Mouse (Mus musculus): ENCODE data around the gene Cdc123.

Gene Cdc123

GRCm38 (mm10) chr2:5844873-5845631, at the start of gene Cdc123, which contains the start of gene Nudt5:
Gene Cdc123 (minus strand): TSS chr2:5845164.
Gene Nudt5 (plus strand): TSS chr2:5845019.
- peak; percentile 97 for DNase-seq (ENCODE audit: low read depth, low spot score)

GRCm38 (mm10) chr2:5894296-5894695, 49.3 kb upstream of the Cdc123 start:
- peak; percentile 37 for DNase-seq (ENCODE audit: low read depth, low spot score)

GRCm38 (mm10) chr2:5889412-5889811, 44.4 kb upstream of the Cdc123 start:
- no peak for DNase-seq (ENCODE audit: low read depth, low spot score)

- no peak for DNase-seq (ENCODE audit: low read depth, low spot score)
Measured at GRCm38 (mm10) chr2:5888865-5889264, 43.9 kb upstream of the Cdc123 start.

- no peak for DNase-seq (ENCODE audit: low read depth, low spot score)
Measured at GRCm38 (mm10) chr2:5877446-5877845, 32.5 kb upstream of the Cdc123 start.

- no peak for DNase-seq (ENCODE audit: low read depth, low spot score)
Measured at GRCm38 (mm10) chr2:5869746-5870145, 24.8 kb upstream of the Cdc123 start.

- DNase-seq (ENCODE audit: low read depth, low spot score) = no peak
Measured at GRCm38 (mm10) chr2:5867681-5868080, 22.7 kb upstream of the Cdc123 start.

- DNase-seq (ENCODE audit: low read depth, low spot score) = no peak
Measured at GRCm38 (mm10) chr2:5862834-5863233, 17.9 kb upstream of the Cdc123 start, which contains the start of gene Gm13199. Gene Gm13199 (minus strand): TSS chr2:5862934.

GRCm38 (mm10) chr2:5851866-5852265, 6.9 kb upstream of the Cdc123 start:
- DNase-seq (ENCODE audit: low read depth, low spot score) = no peak

- no peak for DNase-seq (ENCODE audit: low read depth, low spot score)
Measured at GRCm38 (mm10) chr2:5851116-5851515, 6.2 kb upstream of the Cdc123 start.

- DNase-seq (ENCODE audit: low read depth, low spot score) = peak; percentile 37
Measured at GRCm38 (mm10) chr2:5845826-5846225, 862 bp upstream of the Cdc123 start.

GRCm38 (mm10) chr2:5844181-5844872, 637 bp downstream of the Cdc123 start:
- DNase-seq (ENCODE audit: low read depth, low spot score) = no peak

GRCm38 (mm10) chr2:5840815-5841214, 4.1 kb downstream of the Cdc123 start:
- peak; percentile 82 for DNase-seq (ENCODE audit: low read depth, low spot score)

GRCm38 (mm10) chr2:5825265-5825913, 19.6 kb downstream of the Cdc123 start:
- DNase-seq (ENCODE audit: low read depth, low spot score) = no peak

- peak; percentile 45 for DNase-seq (ENCODE audit: low read depth, low spot score)
Measured at GRCm38 (mm10) chr2:5824685-5825084, 20.3 kb downstream of the Cdc123 start.

- peak; percentile 48 for DNase-seq (ENCODE audit: low read depth, low spot score)
Measured at GRCm38 (mm10) chr2:5824213-5824612, 20.8 kb downstream of the Cdc123 start.

- no peak for DNase-seq (ENCODE audit: low read depth, low spot score)
Measured at GRCm38 (mm10) chr2:5822449-5822848, 22.5 kb downstream of the Cdc123 start.

GRCm38 (mm10) chr2:5821264-5821663, 23.7 kb downstream of the Cdc123 start:
- no peak for DNase-seq (ENCODE audit: low read depth, low spot score)

GRCm38 (mm10) chr2:5811235-5811782, 33.7 kb downstream of the Cdc123 start:
- DNase-seq (ENCODE audit: low read depth, low spot score) = no peak

- no peak for DNase-seq (ENCODE audit: low read depth, low spot score)
Measured at GRCm38 (mm10) chr2:5810036-5810718, 34.8 kb downstream of the Cdc123 start.

GRCm38 (mm10) chr2:5806201-5806600, 38.8 kb downstream of the Cdc123 start:
- DNase-seq (ENCODE audit: low read depth, low spot score) = peak; percentile 68
